Mouse (Mus musculus): ENCODE measurements around the gene Iqgap1. TPM values are rescaled to one million over a fixed set of nuclear protein-coding genes. Genes with fewer than 3 reads are reported as not detected.

Gene Iqgap1
- polyA plus RNA-seq, 1 experiment: 38.1 TPM

DNA sequence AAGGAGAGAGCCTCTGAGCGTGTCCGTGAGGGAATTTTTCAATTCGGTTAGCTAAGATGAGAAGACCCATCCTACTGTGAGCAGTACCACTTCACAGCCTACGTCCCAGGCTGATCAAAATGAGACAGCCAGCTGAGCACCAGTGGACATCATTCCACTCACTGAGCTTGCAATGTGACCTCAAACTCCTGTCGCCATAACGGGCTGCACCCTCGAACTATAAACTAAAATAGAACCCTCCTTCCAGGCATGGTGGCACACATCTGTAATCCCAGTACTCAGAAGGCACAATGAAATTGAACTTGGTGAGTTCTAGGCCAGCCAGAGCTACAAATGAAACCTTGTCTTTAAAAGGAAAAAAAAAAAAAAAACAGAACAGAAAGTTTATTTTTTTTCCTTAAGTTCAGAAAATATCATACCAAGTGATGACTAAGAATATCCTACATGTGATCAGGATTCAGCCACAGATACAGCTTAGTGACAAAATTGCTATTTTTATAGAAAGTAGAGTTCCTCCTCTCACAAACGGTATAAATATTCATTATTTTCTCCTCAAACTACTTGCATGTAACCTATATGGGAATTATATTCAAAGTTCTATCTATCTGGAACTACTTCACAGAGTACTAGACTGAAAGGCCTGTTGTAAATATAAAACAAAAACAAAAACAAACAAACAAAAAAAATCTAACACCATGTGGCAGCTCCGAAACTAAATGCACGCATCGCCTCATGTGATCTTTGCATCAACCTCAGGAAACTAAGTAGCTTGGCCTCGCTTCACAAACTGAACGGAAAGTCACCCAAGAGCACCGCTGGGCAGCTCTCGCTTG is 50.9 kb downstream of the Iqgap1 start:
- TF ChIP-seq POLR2A (IDR thresholded peaks at IDR 0.05; ENCODE audit: low read depth, low read length): no peak
- TF ChIP-seq CTCF (conservative IDR thresholded peaks at IDR 0.05; ENCODE audit: insufficient read depth, insufficient read length, low read depth, low read length): no peak
- Histone ChIP-seq H3K4me1 (ENCODE audit: control insufficient read depth, insufficient read depth, low read length) (peaks cover 10% of the 10 kb centered on the region; the same call in 1 of the 2 replicates), H3K36me3 (ENCODE audit: control insufficient read depth, insufficient read depth, low read length) (no peaks in the 10 kb centered on the region), H3K27ac (ENCODE audit: insufficient read depth, low read depth, low read length) (peak overlapping the region; percentile 77), H3K4me3 (ENCODE audit: insufficient read depth, low read depth, low read length) (no peak overlapping the region), H3K27me3 (replicated peaks; ENCODE audit: control insufficient read depth, insufficient read depth, low read length) (no peaks in the 10 kb centered on the region)
- WGBS: 71% methylated on average over 15 of the region's 15 CpGs
- no peak for DNase-seq

DNA sequence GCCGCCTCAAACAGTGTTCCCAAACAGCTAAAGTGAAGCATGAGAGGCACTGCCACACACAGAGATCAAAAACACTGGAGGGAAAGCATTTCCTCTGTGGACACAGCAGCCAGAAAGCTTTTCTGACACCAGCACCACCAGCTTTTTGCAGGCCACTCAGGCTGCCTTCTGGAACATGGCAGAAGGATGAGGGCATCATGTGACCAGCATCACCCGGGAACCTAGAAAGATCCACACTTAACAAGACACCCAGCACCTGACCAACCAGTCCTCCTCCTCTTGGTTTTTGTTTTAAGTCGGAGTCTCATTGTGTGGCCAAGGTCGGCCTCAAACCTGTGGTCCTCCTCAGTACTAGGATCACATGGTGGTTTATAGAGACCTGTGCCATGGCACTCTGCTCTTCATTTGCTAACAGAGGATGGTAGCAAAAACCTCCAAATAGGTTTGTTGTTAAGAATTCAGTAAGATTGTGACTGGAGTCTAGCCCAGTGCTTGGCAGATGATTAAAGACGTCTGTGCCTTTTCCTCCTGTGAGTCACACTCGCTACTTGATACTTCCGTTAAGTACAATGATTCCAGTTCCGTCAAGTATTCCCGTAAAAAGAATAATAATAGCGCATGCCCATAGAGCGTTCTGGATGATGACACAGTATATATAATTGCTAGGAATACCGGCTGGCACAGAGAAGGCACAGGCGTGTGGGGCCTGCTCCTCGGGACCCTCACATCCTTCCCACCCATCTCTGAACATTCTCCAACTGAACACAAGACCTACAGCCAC is 51.8 kb downstream of the Iqgap1 start:
- Histone ChIP-seq H3K27ac (ENCODE audit: insufficient read depth, low read depth, low read length) (peak overlapping the region; percentile 77), H3K4me3 (ENCODE audit: insufficient read depth, low read depth, low read length) (no peak overlapping the region), H3K36me3 (ENCODE audit: control insufficient read depth, insufficient read depth, low read length) (no peaks in the 10 kb centered on the region), H3K4me1 (ENCODE audit: control insufficient read depth, insufficient read depth, low read length) (peaks cover 10% of the 10 kb centered on the region), H3K27me3 (replicated peaks; ENCODE audit: control insufficient read depth, insufficient read depth, low read length) (no peaks in the 10 kb centered on the region)
- peak; percentile 67 for DNase-seq
- TF ChIP-seq POLR2A (IDR thresholded peaks at IDR 0.05; ENCODE audit: low read depth, low read length) (no peak), CTCF (conservative IDR thresholded peaks at IDR 0.05; ENCODE audit: insufficient read depth, insufficient read length, low read depth, low read length) (no peak)
- 45% methylated on average over 14 of the region's 14 CpGs for WGBS

DNA sequence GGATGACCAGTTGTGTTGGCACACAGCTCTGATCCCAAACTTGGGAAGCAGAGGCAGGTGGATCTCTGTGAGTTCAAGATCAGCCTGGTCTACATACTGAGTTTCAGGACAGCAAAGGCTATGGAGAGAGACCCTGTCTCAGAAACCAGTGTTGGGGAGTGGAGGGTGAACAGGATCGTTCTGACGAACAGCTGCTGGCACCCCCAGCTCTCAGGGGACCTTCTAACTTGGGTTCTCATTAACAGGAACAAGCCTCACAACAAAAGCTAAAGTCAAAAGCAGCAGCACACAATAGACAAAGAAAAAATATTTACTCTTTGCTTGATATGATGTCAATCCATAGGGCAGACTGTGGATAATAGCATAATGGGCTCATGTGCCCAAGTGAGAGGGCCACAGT is 55.3 kb downstream of the Iqgap1 start:
- Histone ChIP-seq H3K4me3 (ENCODE audit: insufficient read depth, low read depth, low read length) (no peak overlapping the region), H3K27ac (ENCODE audit: insufficient read depth, low read depth, low read length) (no peak overlapping the region)
- no peak for DNase-seq

DNA sequence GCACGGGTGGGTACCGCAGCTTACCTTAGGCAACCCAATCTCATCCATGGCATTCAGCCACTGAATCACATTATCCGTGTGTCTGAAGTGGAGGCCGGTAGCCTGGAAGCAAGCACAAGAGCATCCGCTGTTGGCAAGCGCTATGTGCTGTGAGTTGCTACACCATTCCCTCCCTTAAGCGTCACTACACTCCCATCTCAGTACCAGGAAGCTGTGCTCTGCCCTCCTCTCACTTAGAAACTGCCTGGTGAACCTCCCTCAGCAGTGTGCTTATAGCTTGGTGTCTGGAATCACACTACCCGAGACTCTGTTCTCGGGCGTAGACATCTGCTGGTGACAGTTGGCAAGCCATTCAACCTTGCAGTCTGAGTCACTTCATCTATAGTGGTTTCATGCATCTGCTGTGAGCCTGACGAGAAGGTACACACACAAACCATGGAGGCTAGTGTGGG is 58.9 kb downstream of the Iqgap1 start:
- no peak for DNase-seq
- no peak overlapping the region for H3K27ac ChIP-seq (ENCODE audit: insufficient read depth, low read depth, low read length)
- H3K27me3 ChIP-seq (replicated peaks; ENCODE audit: control insufficient read depth, insufficient read depth, low read length): no peaks in the 10 kb centered on the region
- 80% methylated on average over 11 of the region's 11 CpGs for WGBS
- no peaks in the 10 kb centered on the region; the same call in none of the 2 replicates for H3K4me1 ChIP-seq (ENCODE audit: control insufficient read depth, insufficient read depth, low read length)
- TF ChIP-seq POLR2A (IDR thresholded peaks at IDR 0.05; ENCODE audit: low read depth, low read length) (no peak), CTCF (conservative IDR thresholded peaks at IDR 0.05; ENCODE audit: insufficient read depth, insufficient read length, low read depth, low read length) (no peak)
- H3K4me3 ChIP-seq (ENCODE audit: insufficient read depth, low read depth, low read length): no peak overlapping the region
- H3K36me3 ChIP-seq (ENCODE audit: control insufficient read depth, insufficient read depth, low read length): peaks cover 3% of the 10 kb centered on the region

More for the DNA sequence above, 55.3 kb downstream of the Iqgap1 start:
- H3K36me3 ChIP-seq (ENCODE audit: control insufficient read depth, insufficient read depth, low read length): peaks cover 3% of the 10 kb centered on the region
- TF ChIP-seq CTCF (conservative IDR thresholded peaks at IDR 0.05; ENCODE audit: insufficient read depth, insufficient read length, low read depth, low read length) (no peak), POLR2A (IDR thresholded peaks at IDR 0.05; ENCODE audit: low read depth, low read length) (no peak)
- peaks cover 5% of the 10 kb centered on the region for H3K4me1 ChIP-seq (ENCODE audit: control insufficient read depth, insufficient read depth, low read length)
- no peaks in the 10 kb centered on the region for H3K27me3 ChIP-seq (replicated peaks; ENCODE audit: control insufficient read depth, insufficient read depth, low read length)
- 88% methylated on average over 2 of the region's 2 CpGs for WGBS

DNA sequence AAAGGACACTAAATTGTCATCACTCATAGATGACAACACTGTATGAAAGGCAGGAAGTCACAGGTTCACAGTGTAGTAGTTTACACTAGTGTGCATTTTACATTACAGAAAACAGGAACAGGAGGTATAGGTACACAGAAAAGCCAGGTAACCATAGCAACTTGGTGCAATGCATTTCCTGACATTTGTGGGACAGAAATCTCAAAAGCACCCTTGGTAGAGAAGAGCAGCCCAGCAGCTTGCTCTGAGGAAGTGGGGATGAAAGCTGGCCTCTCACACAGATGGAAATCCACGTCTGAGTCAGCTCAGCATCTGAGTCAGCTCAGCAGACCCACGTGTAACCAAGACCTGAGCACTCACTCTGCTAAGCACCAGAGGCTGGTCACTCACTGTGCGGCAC is 59.7 kb downstream of the Iqgap1 start:
- Histone ChIP-seq H3K4me1 (ENCODE audit: control insufficient read depth, insufficient read depth, low read length) (no peaks in the 10 kb centered on the region; the same call in none of the 2 replicates), H3K27me3 (replicated peaks; ENCODE audit: control insufficient read depth, insufficient read depth, low read length) (no peaks in the 10 kb centered on the region), H3K36me3 (ENCODE audit: control insufficient read depth, insufficient read depth, low read length) (peaks cover 3% of the 10 kb centered on the region), H3K27ac (ENCODE audit: insufficient read depth, low read depth, low read length) (no peak overlapping the region), H3K4me3 (ENCODE audit: insufficient read depth, low read depth, low read length) (no peak overlapping the region)
- TF ChIP-seq POLR2A (IDR thresholded peaks at IDR 0.05; ENCODE audit: low read depth, low read length) (no peak), CTCF (conservative IDR thresholded peaks at IDR 0.05; ENCODE audit: insufficient read depth, insufficient read length, low read depth, low read length) (no peak)
- 73% methylated on average over 3 of the region's 3 CpGs for WGBS
- no peak for DNase-seq

DNA sequence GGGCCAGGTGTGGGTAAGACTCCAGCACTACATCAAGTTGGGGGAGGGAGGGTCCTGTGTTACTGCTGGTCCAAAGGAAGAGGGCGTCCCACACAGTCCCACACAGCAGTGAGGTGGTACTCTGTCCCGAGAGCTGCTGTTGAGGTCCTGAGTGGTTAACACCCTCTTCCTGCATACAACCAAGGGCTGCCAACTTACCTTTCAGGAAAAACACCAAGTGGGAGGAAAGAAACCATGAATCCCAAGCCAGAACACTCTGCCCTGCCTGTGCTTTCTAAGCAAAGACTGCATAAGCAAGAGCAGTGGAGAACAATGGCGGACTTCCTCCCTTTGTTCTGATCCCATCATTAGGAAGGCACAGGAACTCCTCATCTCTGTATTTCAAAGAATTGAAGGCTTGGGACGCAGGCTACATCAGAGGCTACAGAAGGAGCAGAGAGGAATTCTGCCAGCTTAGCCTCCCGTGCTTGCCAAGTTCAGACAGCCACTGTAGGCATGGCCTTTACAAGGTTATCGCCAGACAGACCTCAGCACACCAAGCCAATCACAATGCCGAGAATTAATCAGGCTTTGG is 61.8 kb downstream of the Iqgap1 start:
- 60% methylated on average over 7 of the region's 7 CpGs for WGBS

More for the DNA sequence above, 61.8 kb downstream of the Iqgap1 start:
- peak; percentile 74 for DNase-seq
- no peak overlapping the region for H3K4me3 ChIP-seq (ENCODE audit: insufficient read depth, low read depth, low read length)
- H3K36me3 ChIP-seq (ENCODE audit: control insufficient read depth, insufficient read depth, low read length): peaks cover 3% of the 10 kb centered on the region
- TF ChIP-seq POLR2A (IDR thresholded peaks at IDR 0.05; ENCODE audit: low read depth, low read length) (no peak), CTCF (conservative IDR thresholded peaks at IDR 0.05; ENCODE audit: insufficient read depth, insufficient read length, low read depth, low read length) (no peak)
- no peaks in the 10 kb centered on the region for H3K27me3 ChIP-seq (replicated peaks; ENCODE audit: control insufficient read depth, insufficient read depth, low read length)
- no peaks in the 10 kb centered on the region; the same call in 1 of the 2 replicates for H3K4me1 ChIP-seq (ENCODE audit: control insufficient read depth, insufficient read depth, low read length)
- peak overlapping the region; percentile 57 for H3K27ac ChIP-seq (ENCODE audit: insufficient read depth, low read depth, low read length)
